In the genomic region with DNA sequence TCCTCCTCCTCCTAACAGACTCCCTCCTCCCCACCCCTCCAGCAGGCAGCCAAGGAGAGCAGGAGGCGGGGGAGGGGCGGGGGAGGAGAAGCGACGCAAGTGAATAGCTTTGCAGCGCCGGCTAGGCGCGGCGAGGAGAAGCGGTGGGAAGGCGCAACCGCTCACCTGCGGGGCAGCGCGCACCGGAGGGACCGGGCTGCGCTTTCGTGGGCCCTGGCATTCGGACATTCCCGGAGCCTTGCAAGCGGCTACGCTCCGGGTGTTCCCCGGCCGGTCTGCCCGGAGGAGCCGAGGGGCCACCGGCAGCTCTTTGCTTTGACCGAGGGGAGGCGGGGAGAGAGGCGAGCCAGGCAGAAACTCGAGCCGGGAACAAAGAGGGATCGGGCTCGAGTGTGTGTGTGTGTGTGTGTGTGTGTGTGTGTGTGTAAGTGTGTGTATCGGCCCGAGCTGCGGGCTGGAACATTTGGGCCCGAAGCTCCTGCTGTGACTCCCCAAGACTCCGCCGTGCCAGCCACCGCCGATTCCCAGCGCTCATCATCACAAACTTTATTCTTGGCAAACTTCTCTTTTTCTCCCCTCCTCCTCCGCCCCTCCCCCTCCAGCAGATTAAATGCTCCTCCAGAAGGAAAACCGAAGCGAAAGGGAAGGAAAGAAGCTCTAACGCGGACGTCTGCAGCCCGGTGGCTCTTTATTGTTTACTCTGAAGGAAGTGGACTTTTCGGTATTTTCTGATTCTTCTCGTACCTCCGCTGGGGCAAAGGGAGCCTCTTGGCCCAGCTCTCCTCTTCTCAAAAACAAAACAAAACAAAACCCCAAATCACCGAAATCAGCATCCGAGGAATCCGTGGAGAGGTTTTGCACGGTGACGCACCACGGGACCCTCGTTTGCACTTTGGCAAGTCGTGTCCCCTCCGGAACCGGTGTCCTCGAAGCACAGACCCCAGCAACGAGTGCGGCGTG, we compare ENCODE assay signal across 8 mouse cellular contexts. TPM values are rescaled to one million over a fixed set of nuclear protein-coding genes. Genes with fewer than 3 reads are reported as not detected.
A peak's percentile ranks its signal among the peaks of the same experiment; 100 is the strongest.
DNase-seq lines count a peak whose midpoint lies in the region; ATAC-seq and TF ChIP-seq lines count a peak whose summit lies in the region.

A gene (plus strand): TSS at position 281 of the 960 bp plus-strand sequence.

- peak within 1 kb of the TSS; percentile 34 for H3K9ac ChIP-seq in lung, postnatal 0 days (replicated peaks; ENCODE audit: low read depth)

- peaks cover 90% of the 10 kb centered on the region for H3K4me1 ChIP-seq in forebrain, embryonic 10.5 days
- peaks cover 19% of the 10 kb centered on the region; the same call in 1 of the 2 replicates for H3K4me1 ChIP-seq in lung, postnatal 0 days (ENCODE audit: insufficient read depth, low read depth, low read length)

- peak within 1 kb of the TSS; percentile 98 for H3K27ac ChIP-seq in forebrain, embryonic 10.5 days
- H3K27ac ChIP-seq in lung, postnatal 0 days (ENCODE audit: low read length) = peak within 1 kb of the TSS; percentile 57

- TF ChIP-seq EP300 in lung, postnatal 0 days (IDR thresholded peaks at IDR 0.05) = no peak

- H3K9me3 ChIP-seq in forebrain, embryonic 10.5 days = no peaks in the 10 kb centered on the region
- H3K9me3 ChIP-seq in lung, postnatal 0 days (ENCODE audit: low read length) = no peaks in the 10 kb centered on the region

- no peak for ATAC-seq in inflammation-experienced regulatory T-cells, adult 6 months
- peak; percentile 22 for ATAC-seq in lung, postnatal 0 days

- peaks cover 16% of the 10 kb centered on the region for H3K36me3 ChIP-seq in forebrain, embryonic 10.5 days (replicated peaks)
- H3K36me3 ChIP-seq in lung, postnatal 0 days (ENCODE audit: insufficient read depth, low read length) = no peaks in the 10 kb centered on the region
- peaks cover 2% of the 10 kb centered on the region; the same call in 1 of the 2 replicates for H3K36me3 ChIP-seq in splenic B cell, adult 2 months (ENCODE audit: control insufficient read depth, insufficient read depth, low read length, poor library complexity, severe bottlenecking)

- peaks cover 42% of the 10 kb centered on the region for H3K27me3 ChIP-seq in forebrain, embryonic 10.5 days (ENCODE audit: poor library complexity, severe bottlenecking)
- peaks cover 25% of the 10 kb centered on the region for H3K27me3 ChIP-seq in lung, postnatal 0 days (replicated peaks; ENCODE audit: insufficient read depth, low read length)
- no peaks in the 10 kb centered on the region; the same call in none of the 2 replicates for H3K27me3 ChIP-seq in splenic B cell, adult 2 months (ENCODE audit: control insufficient read depth, insufficient read depth, low read length, poor library complexity, severe bottlenecking)

- WGBS in forebrain, embryonic 10.5 days = under 1% methylated on average over 68 of the region's 69 CpGs
- WGBS in lung, postnatal 0 days = under 1% methylated on average over 56 of the region's 69 CpGs

- peak; percentile 9 to 17 for DNase-seq in layer of hippocampus, postnatal 36 days
- no peak for DNase-seq in layer of hippocampus, adult 9-10 months (ENCODE audit: low spot score)
- peak; percentile 90 for DNase-seq in R1 (ENCODE audit: low read depth, low spot score)
- peak; percentile 84 for DNase-seq in forebrain, embryonic 10.5 days (ENCODE audit: extremely low spot score, low spot score)
- peak; percentile 58 for DNase-seq in lung, postnatal 0 days (ENCODE audit: low spot score)
- peak; percentile 60 for DNase-seq in splenic B cell, adult 2 months (ENCODE audit: low read depth, low spot score)
- DNase-seq in frontal cortex, postnatal 25 days (ENCODE audit: low spot score in 2 of 2) = no peak

- peak within 1 kb of the TSS; percentile 74 for H3K4me2 ChIP-seq in lung, postnatal 0 days (replicated peaks; ENCODE audit: low read depth, low read length)

- peak within 1 kb of the TSS; percentile 92 for H3K4me3 ChIP-seq in forebrain, embryonic 10.5 days
- H3K4me3 ChIP-seq in lung, postnatal 0 days (ENCODE audit: low read depth, low read length) = peak within 1 kb of the TSS; percentile 57

- TF ChIP-seq CTCF in lung, postnatal 0 days (IDR thresholded peaks at IDR 0.05) = peak; percentile 5; the same call in 1 of the 2 replicates

RNA-seq across cellular contexts. Expression of the gene that starts here (rescaled TPM):
- total RNA-seq in layer of hippocampus, postnatal 36 days (2021) = 1 to 10 TPM; 5.5 to 6.7 TPM
- polyA plus RNA-seq in forebrain, embryonic 10.5 days (2016; fragmentation: Nextera tagmentation; extraction: Ambion mirVana) = 48.3 and 50.7 TPM in 2 replicates
- 100 to 1,000 TPM; 103 to 195 (median 174) TPM for polyA plus RNA-seq in inflammation-experienced regulatory T-cells, adult 6 months (2017; shearing (Covaris generic))
- 6.1 and 6.2 TPM in 2 replicates for polyA plus RNA-seq in lung, postnatal 0 days (2015; fragmentation: Nextera tagmentation; extraction: Ambion mirVana)

Comparison
In these comparisons a context has a peak if more than half of its experiments do, and no peak if none do; other contexts are left out.
1. DNase-seq: peak in layer of hippocampus, postnatal 36 days (2 of 2), R1 (single experiment), forebrain, embryonic 10.5 days (single experiment), lung, postnatal 0 days (single experiment) and splenic B cell, adult 2 months (single experiment); none in layer of hippocampus, adult 9-10 months (single experiment) and frontal cortex, postnatal 25 days (0 of 2).